Mouse (Mus musculus) brain, embryonic 14.5 days (tissue): ENCODE results near the gene Clcn2.

Source experiments
- CTCF ChIP-seq: fragments of 200-500 bp; IDR thresholded peaks from 2 replicates; pipeline ENCODE4 v1.5.1; 2012; ENCODE audit warnings: inconsistent platforms, mild to moderate bottlenecking, moderate library complexity, borderline replicate concordance; ENCODE audit not compliant: insufficient read depth, insufficient read length; ENCODE audit errors: extremely low read depth
- POLR2A ChIP-seq: fragments of 200-500 bp; IDR thresholded peaks from 2 replicates; pipeline ENCODE4 v1.6.1; 2012; ENCODE audit warnings: mild to moderate bottlenecking, inconsistent platforms, borderline replicate concordance; ENCODE audit not compliant: poor library complexity, insufficient read depth, insufficient read length, severe bottlenecking; ENCODE audit errors: extremely low read depth

GRCm38 (mm10) chr16:20761681-20762080 lies 44.1 kb upstream of the Clcn2 start:
- TF ChIP-seq CTCF, result peak; percentile 36; the same call in 1 of the 2 replicates
- no peak for TF ChIP-seq POLR2A
